Mouse (Mus musculus): ENCODE data around the gene Capzb. TPM values are rescaled to one million over a fixed set of nuclear protein-coding genes. Genes with fewer than 3 reads are reported as not detected.
A peak's percentile ranks its signal among the peaks of the same experiment; 100 is the strongest.

Gene Capzb
- total RNA-seq, 2 experiments from 2014 or later, result 343 to 357 TPM

GRCm38 (mm10) chr4:139312632-139313031 lies 119.9 kb downstream of the Capzb start:
- DNase-seq (ENCODE audit: extremely low spot score in 1 of 2, low spot score in 2 of 2), result peak in 1 of 2 experiments; percentile 40
- intact Hi-C loops (cut with DNase I), result no loop called here

DNA sequence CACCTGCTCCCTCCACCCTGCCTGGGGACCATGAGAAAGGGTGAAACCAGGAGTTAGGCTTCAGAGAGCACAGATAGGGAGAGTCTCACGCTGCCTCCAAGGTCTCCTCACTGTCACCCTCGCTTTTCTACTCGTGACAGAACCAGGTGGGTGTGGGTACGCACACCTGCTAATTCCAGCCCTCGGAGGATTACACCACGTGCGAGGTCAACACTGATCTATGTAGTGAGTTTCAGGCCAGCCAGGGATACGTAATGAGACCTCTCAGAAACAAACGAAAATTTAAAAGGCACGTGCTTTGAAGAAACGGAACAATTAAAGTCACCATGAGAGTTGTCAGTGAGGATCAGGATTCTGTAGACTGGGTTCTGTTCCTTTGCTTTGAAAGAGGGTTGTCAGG lies 125.8 kb downstream of the Capzb start:
- intact Hi-C loops (cut with DNase I), result no loop called here
- no peak for DNase-seq (ENCODE audit: extremely low spot score in 1 of 2, low spot score in 2 of 2)

- intact Hi-C loops (cut with DNase I), result no loop called here
- no peak for DNase-seq (ENCODE audit: extremely low spot score in 1 of 2, low spot score in 2 of 2)
Measured at GRCm38 (mm10) chr4:139319740-139320139, 127.0 kb downstream of the Capzb start.

- intact Hi-C loops (cut with DNase I), result no loop called here
- DNase-seq (ENCODE audit: extremely low spot score in 1 of 2, low spot score in 2 of 2), result peak in 1 of 2 experiments; percentile 83
Measured at GRCm38 (mm10) chr4:139330605-139331004, 137.9 kb downstream of the Capzb start.

DNA sequence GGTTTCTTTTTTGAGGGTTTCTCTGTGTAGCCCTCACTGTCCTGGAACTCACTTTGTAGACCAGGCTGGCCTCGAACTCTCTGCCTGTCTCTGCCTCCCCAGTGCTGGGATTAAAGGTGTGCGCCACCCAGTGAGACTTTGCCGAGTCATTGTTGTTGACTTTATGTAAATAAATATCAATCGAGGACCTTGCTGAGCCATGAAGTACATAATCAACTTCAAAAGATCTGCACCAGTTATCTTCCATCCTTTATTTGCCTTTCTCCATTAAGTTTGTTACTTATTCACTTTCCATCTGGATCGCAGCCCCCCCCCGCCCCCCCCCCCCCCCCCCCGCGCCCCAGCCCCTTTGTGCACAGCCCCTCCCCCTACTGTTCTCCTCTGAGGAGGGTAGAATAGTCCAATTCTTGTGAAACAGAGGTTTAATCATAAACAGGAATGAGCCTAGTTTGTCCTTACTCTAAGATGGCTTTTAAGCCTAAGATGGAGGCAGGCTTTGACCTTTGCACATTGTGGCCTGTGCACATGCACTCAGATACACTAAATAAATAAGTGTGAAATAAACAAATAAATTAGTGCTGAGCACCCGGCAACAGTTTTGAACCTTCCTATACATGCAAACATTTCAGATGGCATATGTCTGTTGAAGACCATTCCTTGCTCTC lies 142.1 kb downstream of the Capzb start:
- intact Hi-C loops (cut with DNase I), result loop anchor here (5.0 kb wide), 1 partner anchor 247 kb away; no protein-coding TSS in a partner anchor
- DNase-seq (ENCODE audit: extremely low spot score in 1 of 2, low spot score in 2 of 2), result no peak

DNA sequence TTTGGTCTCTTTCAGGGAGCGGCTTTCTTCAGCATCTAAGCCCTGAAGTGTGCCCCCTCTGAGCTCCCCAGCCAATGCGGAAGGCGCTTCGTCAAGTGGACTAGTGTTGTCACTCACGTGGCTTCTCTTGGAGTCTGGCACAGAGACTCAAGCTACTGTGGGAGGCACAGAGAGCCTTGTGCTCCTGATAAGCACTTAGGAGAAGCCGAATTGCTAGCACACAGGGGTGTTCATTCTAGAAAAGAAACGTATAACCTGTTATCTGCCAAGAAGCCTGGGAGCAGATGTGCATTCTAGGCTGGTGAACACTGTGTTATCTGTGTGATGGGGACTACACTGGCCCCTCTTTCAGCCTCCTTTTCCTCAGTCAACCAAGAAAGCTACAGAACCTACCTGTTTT lies 142.8 kb downstream of the Capzb start:
- intact Hi-C loops (cut with DNase I), result loop anchor here (5.0 kb wide), 1 partner anchor 248 kb away; no protein-coding TSS in a partner anchor
- DNase-seq (ENCODE audit: extremely low spot score in 1 of 2, low spot score in 2 of 2), result no peak

DNA sequence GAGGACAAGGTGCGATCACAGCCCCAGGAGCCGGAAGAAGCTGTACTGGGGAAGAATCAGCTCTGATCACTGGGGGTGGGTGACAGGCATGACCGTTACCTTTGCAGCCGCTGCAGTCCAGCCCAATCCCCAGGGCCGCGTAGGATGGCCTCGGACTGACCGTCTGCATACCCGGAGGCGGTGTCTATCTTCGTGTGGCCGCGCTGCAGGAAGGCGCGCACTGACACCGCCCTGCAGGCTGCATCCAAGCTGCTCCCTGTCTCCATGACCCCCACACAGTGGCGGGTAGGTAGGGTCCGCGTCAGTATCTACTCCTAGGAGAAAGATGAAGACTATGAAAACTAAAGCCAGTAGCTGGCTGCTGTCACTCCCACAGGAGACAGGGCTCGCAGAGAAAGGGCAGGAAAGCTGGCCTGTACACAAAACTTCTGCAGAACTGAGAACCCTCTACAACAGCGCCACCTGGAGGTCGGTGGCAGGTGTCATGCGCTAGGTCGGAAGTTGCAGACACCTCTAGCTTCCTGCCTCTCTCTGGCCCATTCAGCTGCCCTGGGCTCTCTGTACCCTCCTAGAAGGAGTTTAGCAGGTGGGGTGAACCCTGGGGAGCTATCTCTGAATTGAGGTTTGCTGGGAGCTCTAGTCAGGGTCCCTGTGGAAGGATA lies 144.3 kb downstream of the Capzb start:
- peak in 1 of 2 experiments; percentile 85 for DNase-seq (ENCODE audit: extremely low spot score in 1 of 2, low spot score in 2 of 2)
- intact Hi-C loops (cut with DNase I), result loop anchor here (5.0 kb wide), 1 partner anchor 250 kb away; no protein-coding TSS in a partner anchor

- DNase-seq (ENCODE audit: extremely low spot score in 1 of 2, low spot score in 2 of 2), result no peak
- intact Hi-C loops (cut with DNase I), result loop anchor here (5.0 kb wide), 1 partner anchor 251 kb away; no protein-coding TSS in a partner anchor
Measured at GRCm38 (mm10) chr4:139338145-139338544, 145.4 kb downstream of the Capzb start.

- DNase-seq (ENCODE audit: extremely low spot score in 1 of 2, low spot score in 2 of 2), result no peak
- intact Hi-C loops (cut with DNase I), result no loop called here
Measured at GRCm38 (mm10) chr4:139340835-139341234, 148.1 kb downstream of the Capzb start.

Small RNA genes lying within 50 kb of the gene (microRNA-seq; reads per million reads assigned to microRNA genes)
- not detected for gene Gm24245
- not detected for gene Gm25732

Other genes starting within 250 kb of the Capzb start
- gene Rnf186, start 225.8 kb upstream of the Capzb start, total RNA-seq (2021), result not detected
- 1 to 10 TPM; 1.3 to 1.7 TPM for gene Tmco4, start 220.0 kb upstream of the Capzb start, total RNA-seq (2021)
- gene Htr6, start 117.3 kb upstream of the Capzb start, total RNA-seq (2021), result 1 to 10 TPM; 3.6 to 3.8 TPM
- 10 to 100 TPM; 34.0 to 37.0 TPM for gene Nbl1, start 99.9 kb upstream of the Capzb start, total RNA-seq (2021)
- gene Minos1, start 61.8 kb upstream of the Capzb start, total RNA-seq (2021), result 100 to 1,000 TPM; 203 to 215 TPM
- 10 to 100 TPM; 12.6 to 16.6 TPM for gene Pqlc2, start 117.8 kb downstream of the Capzb start, total RNA-seq (2021)
- 10 to 100 TPM; 26.7 to 29.6 TPM for gene Akr7a5, start 117.8 kb downstream of the Capzb start, total RNA-seq (2021)
- gene Mrto4, start 159.7 kb downstream of the Capzb start, total RNA-seq (2021), result 10 to 100 TPM; 45.2 to 48.2 TPM
- 10 to 100 TPM; 82.3 to 86.0 TPM for gene Emc1, start 159.7 kb downstream of the Capzb start, total RNA-seq (2021)
- gene Ubr4, start 159.7 kb downstream of the Capzb start, total RNA-seq (2021), result 100 to 1,000 TPM; 161 to 165 TPM

Measured in left cerebral cortex, postnatal 10 days (tissue).